Mouse (Mus musculus): ENCODE data around the gene A4galt. TPM values are rescaled to one million over a fixed set of nuclear protein-coding genes. Genes with fewer than 3 reads are reported as not detected.

Gene A4galt
- polyA plus RNA-seq (2012) = not detected in 2 replicates

- no peak for TF ChIP-seq GATA1 (IDR thresholded peaks at IDR 0.05; ENCODE audit: low read length)
Measured at GRCm38 (mm10) chr15:83251176-83252004, at the start of gene A4galt. TSS of gene A4galt (minus strand) at chr15:83251774.

GRCm38 (mm10) chr15:83299916-83300582 is 48.5 kb upstream of the A4galt start:
- TF ChIP-seq GATA1 (IDR thresholded peaks at IDR 0.05; ENCODE audit: low read length) = no peak

GRCm38 (mm10) chr15:83299450-83299849 is 47.9 kb upstream of the A4galt start:
- TF ChIP-seq GATA1 (IDR thresholded peaks at IDR 0.05; ENCODE audit: low read length) = no peak

GRCm38 (mm10) chr15:83298810-83299209 is 47.2 kb upstream of the A4galt start:
- no peak for TF ChIP-seq GATA1 (IDR thresholded peaks at IDR 0.05; ENCODE audit: low read length)

GRCm38 (mm10) chr15:83298313-83298712 is 46.7 kb upstream of the A4galt start:
- TF ChIP-seq GATA1 (IDR thresholded peaks at IDR 0.05; ENCODE audit: low read length) = no peak

GRCm38 (mm10) chr15:83296771-83297311 is 45.3 kb upstream of the A4galt start:
- no peak for TF ChIP-seq GATA1 (IDR thresholded peaks at IDR 0.05; ENCODE audit: low read length)

GRCm38 (mm10) chr15:83296050-83296449 is 44.5 kb upstream of the A4galt start:
- no peak for TF ChIP-seq GATA1 (IDR thresholded peaks at IDR 0.05; ENCODE audit: low read length)

- no peak for TF ChIP-seq GATA1 (IDR thresholded peaks at IDR 0.05; ENCODE audit: low read length)
Measured at GRCm38 (mm10) chr15:83294954-83295353, 43.4 kb upstream of the A4galt start.

GRCm38 (mm10) chr15:83293706-83294645 is 42.4 kb upstream of the A4galt start:
- no peak for TF ChIP-seq GATA1 (IDR thresholded peaks at IDR 0.05; ENCODE audit: low read length)

- no peak for TF ChIP-seq GATA1 (IDR thresholded peaks at IDR 0.05; ENCODE audit: low read length)
Measured at GRCm38 (mm10) chr15:83293144-83293543, 41.6 kb upstream of the A4galt start.

- peak; percentile 47 for TF ChIP-seq GATA1 (IDR thresholded peaks at IDR 0.05; ENCODE audit: low read length)
Measured at GRCm38 (mm10) chr15:83292261-83293056, 40.9 kb upstream of the A4galt start.

- no peak for TF ChIP-seq GATA1 (IDR thresholded peaks at IDR 0.05; ENCODE audit: low read length)
Measured at GRCm38 (mm10) chr15:83290899-83291298, 39.3 kb upstream of the A4galt start.

GRCm38 (mm10) chr15:83284828-83285227 is 33.3 kb upstream of the A4galt start:
- TF ChIP-seq GATA1 (IDR thresholded peaks at IDR 0.05; ENCODE audit: low read length) = no peak

- no peak for TF ChIP-seq GATA1 (IDR thresholded peaks at IDR 0.05; ENCODE audit: low read length)
Measured at GRCm38 (mm10) chr15:83282397-83282796, 30.8 kb upstream of the A4galt start.
